ENCODE assay signal across 16 mouse cellular contexts in genomic region chr3:107558740-107559139, GRCm38 (mm10). TPM values are rescaled to one million over a fixed set of nuclear protein-coding genes. Genes with fewer than 3 reads are reported as not detected.
DNase-seq lines count a peak whose midpoint lies in the region; ATAC-seq and TF ChIP-seq lines count a peak whose summit lies in the region.
"Had no signal": no experiment of that assay in that cellular context is flagged by ENCODE, and none has a peak within 500 bp of the region (broad histone marks: within the 10 kb centered on the region; RNA-seq: fewer than 3 reads in every experiment).

No protein-coding gene starts in this region.

- no peaks in the 10 kb centered on the region; the same call in 1 of the 2 replicates for H3K4me1 ChIP-seq in forebrain, embryonic 15.5 days
- no peaks in the 10 kb centered on the region for H3K4me1 ChIP-seq in forebrain, postnatal 0 days (ENCODE audit: insufficient read depth)
- peaks cover 28% of the 10 kb centered on the region for H3K4me1 ChIP-seq in limb, embryonic 12.5 days (replicated peaks)
- H3K4me1 ChIP-seq in limb, embryonic 10.5 days: peaks cover 43% of the 10 kb centered on the region
- H3K4me1 ChIP-seq in midbrain, embryonic 12.5 days: no peaks in the 10 kb centered on the region; the same call in 1 of the 2 replicates
- H3K4me1 ChIP-seq in midbrain, embryonic 10.5 days: peaks cover 5% of the 10 kb centered on the region
- H3K4me1 ChIP-seq in intestine, embryonic 16.5 days (ENCODE audit: control insufficient read depth, insufficient read depth, low read length): no peaks in the 10 kb centered on the region
- H3K4me1 ChIP-seq: liver, embryonic 13.5 days had no signal

- WGBS in forebrain, embryonic 15.5 days: 22% methylated on average over 3 of the region's 3 CpGs
- WGBS in forebrain, postnatal 0 days: 30% methylated on average over 3 of the region's 3 CpGs
- WGBS in limb, embryonic 12.5 days: 21% methylated on average over 3 of the region's 3 CpGs
- WGBS in limb, embryonic 10.5 days: 19% methylated on average over 3 of the region's 3 CpGs
- WGBS in midbrain, embryonic 12.5 days: 36% methylated on average over 3 of the region's 3 CpGs
- WGBS in midbrain, embryonic 10.5 days: 22% methylated on average over 3 of the region's 3 CpGs
- 35% methylated on average over 3 of the region's 3 CpGs for WGBS in intestine, embryonic 16.5 days

- H3K4me2 ChIP-seq in forebrain, embryonic 15.5 days (replicated peaks): no peak overlapping the region
- H3K4me2 ChIP-seq in forebrain, postnatal 0 days (ENCODE audit: low read depth): no peak overlapping the region
- no peak overlapping the region for H3K4me2 ChIP-seq in limb, embryonic 12.5 days
- H3K4me2 ChIP-seq in midbrain, embryonic 12.5 days (replicated peaks): no peak overlapping the region
- H3K4me2 ChIP-seq in intestine, embryonic 16.5 days (ENCODE audit: low read depth, low read length): no peak overlapping the region
- H3K4me2 ChIP-seq: heart, embryonic 15.5 days; hindbrain, embryonic 15.5 days; liver, embryonic 13.5 days had no signal

- ATAC-seq in forebrain, embryonic 15.5 days (replicated peaks): 0 out of 2 replicates have a peak, but pooled peaks have one; percentile 41
- ATAC-seq in forebrain, postnatal 0 days: no peak
- 0 out of 2 replicates have a peak, but pooled peaks have one; percentile 33 for ATAC-seq in limb, embryonic 12.5 days (ENCODE audit: insufficient number of reproducible peaks, insufficient read depth, low FRiP score, low TSS enrichment, low read depth)
- 0 out of 2 replicates have a peak, but pooled peaks have one; percentile 6 for ATAC-seq in midbrain, embryonic 12.5 days (ENCODE audit: low FRiP score, low read depth)
- peak; percentile 57; the same call in 1 of the 2 replicates for ATAC-seq in intestine, embryonic 16.5 days
- no peak for ATAC-seq in CD4-positive, CD25-positive, alpha-beta regulatory T cell, adult 4 months

- H3K27ac ChIP-seq in forebrain, embryonic 15.5 days (replicated peaks): no peak overlapping the region
- no peak overlapping the region for H3K27ac ChIP-seq in forebrain, postnatal 0 days (ENCODE audit: low read depth, low read length)
- no peak overlapping the region for H3K27ac ChIP-seq in limb, embryonic 12.5 days
- no peak overlapping the region for H3K27ac ChIP-seq in limb, embryonic 10.5 days
- H3K27ac ChIP-seq in midbrain, embryonic 12.5 days (replicated peaks): no peak overlapping the region
- no peak overlapping the region for H3K27ac ChIP-seq in midbrain, embryonic 10.5 days (replicated peaks)
- no peak overlapping the region for H3K27ac ChIP-seq in intestine, embryonic 16.5 days (ENCODE audit: low read length)
- H3K27ac ChIP-seq: heart, embryonic 15.5 days; hindbrain, embryonic 15.5 days; liver, embryonic 13.5 days had no signal

- no peak overlapping the region for H3K4me3 ChIP-seq in forebrain, embryonic 15.5 days
- no peak overlapping the region for H3K4me3 ChIP-seq in forebrain, postnatal 0 days (ENCODE audit: low read depth, low read length)
- H3K4me3 ChIP-seq in limb, embryonic 12.5 days (replicated peaks): no peak overlapping the region
- no peak overlapping the region for H3K4me3 ChIP-seq in limb, embryonic 10.5 days
- no peak overlapping the region for H3K4me3 ChIP-seq in midbrain, embryonic 12.5 days
- H3K4me3 ChIP-seq in midbrain, embryonic 10.5 days: no peak overlapping the region
- no peak overlapping the region for H3K4me3 ChIP-seq in intestine, embryonic 16.5 days (ENCODE audit: low read length)
- H3K4me3 ChIP-seq: heart, embryonic 15.5 days; hindbrain, embryonic 15.5 days; liver, embryonic 13.5 days had no signal

- TF ChIP-seq CTCF in forebrain, postnatal 0 days (IDR thresholded peaks at IDR 0.05; ENCODE audit: low read depth): no peak

- no peak for DNase-seq in forebrain, postnatal 0 days
- no peak for DNase-seq in limb, embryonic 10.5 days (ENCODE audit: low spot score)
- no peak for DNase-seq in midbrain, embryonic 10.5 days (ENCODE audit: low spot score)

- no peaks in the 10 kb centered on the region for H3K27me3 ChIP-seq in forebrain, embryonic 15.5 days
- no peaks in the 10 kb centered on the region for H3K27me3 ChIP-seq in forebrain, postnatal 0 days (ENCODE audit: insufficient read depth, low read length)
- H3K27me3 ChIP-seq in limb, embryonic 12.5 days: peaks cover 44% of the 10 kb centered on the region
- H3K27me3 ChIP-seq in limb, embryonic 10.5 days (ENCODE audit: low read depth, poor library complexity, severe bottlenecking): peaks cover 65% of the 10 kb centered on the region
- H3K27me3 ChIP-seq in midbrain, embryonic 12.5 days: 0 out of 2 replicates have a peak, but pooled peaks cover under 1% of the 10 kb centered on the region
- peaks cover 11% of the 10 kb centered on the region; the same call in 1 of the 2 replicates for H3K27me3 ChIP-seq in midbrain, embryonic 10.5 days (ENCODE audit: low read depth, poor library complexity, severe bottlenecking)
- no peaks in the 10 kb centered on the region for H3K27me3 ChIP-seq in intestine, embryonic 16.5 days (replicated peaks; ENCODE audit: control insufficient read depth, insufficient read depth, low read length)
- H3K27me3 ChIP-seq: hindbrain, embryonic 15.5 days; liver, embryonic 13.5 days had no signal

- H3K36me3 ChIP-seq in forebrain, embryonic 15.5 days: no peaks in the 10 kb centered on the region
- no peaks in the 10 kb centered on the region for H3K36me3 ChIP-seq in forebrain, postnatal 0 days (ENCODE audit: insufficient read depth)
- no peaks in the 10 kb centered on the region for H3K36me3 ChIP-seq in limb, embryonic 12.5 days
- H3K36me3 ChIP-seq in limb, embryonic 10.5 days: no peaks in the 10 kb centered on the region
- H3K36me3 ChIP-seq in midbrain, embryonic 12.5 days: no peaks in the 10 kb centered on the region
- H3K36me3 ChIP-seq in midbrain, embryonic 10.5 days: no peaks in the 10 kb centered on the region
- no peaks in the 10 kb centered on the region for H3K36me3 ChIP-seq in intestine, embryonic 16.5 days (ENCODE audit: control insufficient read depth, insufficient read depth, low read length)
- H3K36me3 ChIP-seq: heart, embryonic 15.5 days; hindbrain, embryonic 15.5 days; liver, embryonic 13.5 days had no signal

- no peaks in the 10 kb centered on the region for H3K9me3 ChIP-seq in forebrain, embryonic 15.5 days
- no peaks in the 10 kb centered on the region for H3K9me3 ChIP-seq in forebrain, postnatal 0 days (ENCODE audit: low read length)
- no peaks in the 10 kb centered on the region for H3K9me3 ChIP-seq in limb, embryonic 12.5 days
- H3K9me3 ChIP-seq in limb, embryonic 10.5 days (replicated peaks): no peaks in the 10 kb centered on the region
- H3K9me3 ChIP-seq in midbrain, embryonic 12.5 days: no peaks in the 10 kb centered on the region
- no peaks in the 10 kb centered on the region for H3K9me3 ChIP-seq in midbrain, embryonic 10.5 days (replicated peaks)
- H3K9me3 ChIP-seq in intestine, embryonic 16.5 days (ENCODE audit: control insufficient read depth, low read length): no peaks in the 10 kb centered on the region
- H3K9me3 ChIP-seq: heart, embryonic 15.5 days; hindbrain, embryonic 15.5 days; liver, embryonic 13.5 days had no signal

- no peak overlapping the region for H3K9ac ChIP-seq in forebrain, embryonic 15.5 days (replicated peaks)
- H3K9ac ChIP-seq in forebrain, postnatal 0 days: no peak overlapping the region
- no peak overlapping the region; the same call in 1 of the 2 replicates for H3K9ac ChIP-seq in limb, embryonic 12.5 days (replicated peaks)
- H3K9ac ChIP-seq in midbrain, embryonic 12.5 days (replicated peaks): no peak overlapping the region
- no peak overlapping the region for H3K9ac ChIP-seq in intestine, embryonic 16.5 days (ENCODE audit: low read depth, low read length)
- H3K9ac ChIP-seq: heart, embryonic 15.5 days; hindbrain, embryonic 15.5 days; liver, embryonic 13.5 days had no signal

RNA-seq across cellular contexts. Expression of gene Ubl4b, which starts 3.9 kb away (rescaled TPM):
- polyA plus RNA-seq in forebrain, embryonic 15.5 days (2015; fragmentation: Nextera tagmentation; extraction: Ambion mirVana): 0.13 TPM in 1 of 2 replicates, not detected in the other
- total RNA-seq in forebrain, postnatal 0 days (2014; rRNA removed): 0.23 TPM in 1 of 2 replicates, not detected in the other
- not detected in 2 replicates for polyA plus RNA-seq in forebrain, postnatal 0 days (2015; fragmentation: Nextera tagmentation; extraction: Ambion mirVana)
- polyA plus RNA-seq in limb, embryonic 12.5 days (2016; fragmentation: Nextera tagmentation; extraction: Ambion mirVana): 0.15 and 0.24 TPM in 2 replicates
- polyA plus RNA-seq in limb, embryonic 10.5 days (2016; fragmentation: Nextera tagmentation; extraction: Ambion mirVana): 0.76 and 0.98 TPM in 2 replicates
- polyA plus RNA-seq in midbrain, embryonic 12.5 days (2016; fragmentation: Nextera tagmentation; extraction: Ambion mirVana): not detected in 2 replicates
- 0.12 TPM in 1 of 2 replicates, not detected in the other for polyA plus RNA-seq in midbrain, embryonic 10.5 days (2016; fragmentation: Nextera tagmentation; extraction: Ambion mirVana)
- polyA plus RNA-seq in intestine, embryonic 16.5 days (2015; fragmentation: Nextera tagmentation; extraction: Ambion mirVana): not detected in 2 replicates
- polyA plus RNA-seq in CD4-positive, CD25-positive, alpha-beta regulatory T cell, adult 4 months (2017; shearing (Covaris generic)): not detected
- total RNA-seq: adrenal gland, postnatal 10 days; gastrocnemius, adult 8-10 months; layer of hippocampus, postnatal 25 days had no signal
- polyA plus RNA-seq: brain, embryonic 14.5 days; heart, embryonic 15.5 days; hindbrain, embryonic 15.5 days; large intestine, adult 2 months; liver, embryonic 13.5 days had no signal

RNA-seq across cellular contexts. Expression of gene Alx3, which starts 36.1 kb away (rescaled TPM):
- 2.5 and 3.1 TPM in 2 replicates for polyA plus RNA-seq in forebrain, embryonic 15.5 days (2015; fragmentation: Nextera tagmentation; extraction: Ambion mirVana)
- total RNA-seq in forebrain, postnatal 0 days (2014; rRNA removed): 2.2 and 3.3 TPM in 2 replicates
- 3.7 and 5.2 TPM in 2 replicates for polyA plus RNA-seq in forebrain, postnatal 0 days (2015; fragmentation: Nextera tagmentation; extraction: Ambion mirVana)
- polyA plus RNA-seq in limb, embryonic 12.5 days (2016; fragmentation: Nextera tagmentation; extraction: Ambion mirVana): 14.5 and 15.1 TPM in 2 replicates
- 31.1 and 37.4 TPM in 2 replicates for polyA plus RNA-seq in limb, embryonic 10.5 days (2016; fragmentation: Nextera tagmentation; extraction: Ambion mirVana)
- 3.3 and 4.5 TPM in 2 replicates for polyA plus RNA-seq in midbrain, embryonic 12.5 days (2016; fragmentation: Nextera tagmentation; extraction: Ambion mirVana)
- polyA plus RNA-seq in midbrain, embryonic 10.5 days (2016; fragmentation: Nextera tagmentation; extraction: Ambion mirVana): 4.9 and 6.7 TPM in 2 replicates
- not detected in 2 replicates for polyA plus RNA-seq in intestine, embryonic 16.5 days (2015; fragmentation: Nextera tagmentation; extraction: Ambion mirVana)
- polyA plus RNA-seq in CD4-positive, CD25-positive, alpha-beta regulatory T cell, adult 4 months (2017; shearing (Covaris generic)): not detected
- total RNA-seq: adrenal gland, postnatal 10 days; gastrocnemius, adult 8-10 months had no signal
- polyA plus RNA-seq: large intestine, adult 2 months had no signal

RNA-seq across cellular contexts. Expression of gene Slc6a17, which starts 40.9 kb away (rescaled TPM):
- polyA plus RNA-seq in forebrain, embryonic 15.5 days (2015; fragmentation: Nextera tagmentation; extraction: Ambion mirVana): 17.2 and 19.6 TPM in 2 replicates
- 61.2 and 68.9 TPM in 2 replicates for total RNA-seq in forebrain, postnatal 0 days (2014; rRNA removed)
- 20.3 and 22.7 TPM in 2 replicates for polyA plus RNA-seq in forebrain, postnatal 0 days (2015; fragmentation: Nextera tagmentation; extraction: Ambion mirVana)
- 4.5 and 7.0 TPM in 2 replicates for polyA plus RNA-seq in limb, embryonic 12.5 days (2016; fragmentation: Nextera tagmentation; extraction: Ambion mirVana)
- polyA plus RNA-seq in limb, embryonic 10.5 days (2016; fragmentation: Nextera tagmentation; extraction: Ambion mirVana): 6.0 and 6.3 TPM in 2 replicates
- polyA plus RNA-seq in midbrain, embryonic 12.5 days (2016; fragmentation: Nextera tagmentation; extraction: Ambion mirVana): 4.2 and 4.5 TPM in 2 replicates
- polyA plus RNA-seq in midbrain, embryonic 10.5 days (2016; fragmentation: Nextera tagmentation; extraction: Ambion mirVana): 1.4 and 1.6 TPM in 2 replicates
- polyA plus RNA-seq in intestine, embryonic 16.5 days (2015; fragmentation: Nextera tagmentation; extraction: Ambion mirVana): 0.97 and 1.1 TPM in 2 replicates
- polyA plus RNA-seq in CD4-positive, CD25-positive, alpha-beta regulatory T cell, adult 4 months (2017; shearing (Covaris generic)): not detected

Comparison
In these comparisons a context has a peak if more than half of its experiments do, and no peak if none do; other contexts are left out.
1. ATAC-seq: peak in forebrain, embryonic 15.5 days (single experiment), limb, embryonic 12.5 days (single experiment), midbrain, embryonic 12.5 days (single experiment) and intestine, embryonic 16.5 days (single experiment); none in forebrain, postnatal 0 days (single experiment) and CD4-positive, CD25-positive, alpha-beta regulatory T cell, adult 4 months (single experiment).